Mouse (Mus musculus) cerebellum, adult 8-10 months (tissue): ENCODE measurements at regions not wholly inside any gene's neighbourhood (a gene's known extent, or its start where the extent isn't known, plus 50 kb on each side); places are given as distances from the start of the nearest gene placed in this dataset.

Experiments
- DNase-seq: peaks from one replicate; pipeline ENCODE4 v3.0.0; 2022

GRCm38 (mm10) chr13:111043637-111044036, 211.2 kb upstream of the Actbl2 start:
- no peak for DNase-seq

- no peak for DNase-seq
These were observed 210.3 kb upstream of the Actbl2 start for GRCm38 (mm10) chr13:111044328-111045002.

DNA sequence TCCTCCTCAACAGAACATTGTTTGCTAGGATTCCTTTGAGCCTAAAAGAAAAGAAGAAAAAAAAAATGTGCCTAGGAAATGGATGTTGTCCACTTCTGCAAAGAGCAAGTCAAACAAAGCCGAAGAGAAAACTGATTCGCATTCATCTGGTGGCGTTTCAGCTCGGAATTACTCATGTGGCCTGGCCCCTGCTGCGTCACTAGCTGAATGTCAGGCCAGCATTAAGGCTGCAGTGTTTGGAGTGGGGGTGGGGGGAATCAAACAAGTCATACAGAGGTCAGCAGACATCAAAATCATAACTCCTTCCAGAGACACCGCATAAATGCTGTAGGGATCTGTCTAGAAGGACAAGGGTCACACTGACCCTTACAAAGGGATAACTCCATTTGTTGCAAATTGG, 204.7 kb upstream of the Actbl2 start:
- no peak for DNase-seq

DNA sequence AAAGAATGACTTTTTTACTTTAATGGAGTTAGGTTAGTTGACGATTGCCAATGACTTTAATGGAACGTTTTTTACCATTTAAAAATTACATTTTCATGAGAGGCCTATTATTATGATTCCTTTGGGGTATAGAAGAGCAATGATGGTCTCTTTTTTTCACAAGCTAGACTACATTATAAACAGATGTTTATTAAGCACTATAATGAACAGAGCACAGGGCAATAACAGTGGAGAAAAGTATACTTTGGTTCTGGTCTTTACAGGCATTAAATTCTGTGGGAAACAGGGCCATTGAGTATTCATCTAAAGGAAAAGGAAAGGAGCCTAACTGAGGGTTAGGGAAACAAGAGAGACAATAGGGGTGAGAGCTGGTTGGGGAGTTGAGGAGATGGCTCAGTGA, 199.0 kb upstream of the Actbl2 start:
- DNase-seq = no peak

DNA sequence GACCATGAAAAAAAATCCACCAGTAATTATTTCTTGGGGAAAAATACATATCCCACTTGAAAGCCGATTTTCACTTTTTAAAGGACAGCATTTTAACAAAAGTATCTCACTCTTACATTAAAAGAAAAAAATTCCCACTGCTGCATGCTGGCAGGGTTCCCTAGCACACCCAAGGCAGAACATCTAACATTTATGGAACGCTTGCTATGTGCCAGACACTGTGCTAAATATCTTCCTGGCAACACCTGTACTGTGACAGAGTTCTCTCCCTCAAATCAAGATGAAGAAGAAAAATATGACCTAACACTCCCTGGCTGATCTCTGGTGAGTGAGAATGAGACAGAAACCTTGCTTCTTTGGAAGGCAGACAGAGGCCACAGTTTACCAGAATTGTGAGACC, 167.1 kb upstream of the Actbl2 start:
- DNase-seq = no peak

- no peak for DNase-seq
These were observed 158.7 kb upstream of the Actbl2 start for GRCm38 (mm10) chr13:111096071-111096470.

GRCm38 (mm10) chr13:111097336-111097735, 157.5 kb upstream of the Actbl2 start:
- no peak for DNase-seq

GRCm38 (mm10) chr13:111098738-111099137, 156.1 kb upstream of the Actbl2 start:
- DNase-seq = no peak

DNA sequence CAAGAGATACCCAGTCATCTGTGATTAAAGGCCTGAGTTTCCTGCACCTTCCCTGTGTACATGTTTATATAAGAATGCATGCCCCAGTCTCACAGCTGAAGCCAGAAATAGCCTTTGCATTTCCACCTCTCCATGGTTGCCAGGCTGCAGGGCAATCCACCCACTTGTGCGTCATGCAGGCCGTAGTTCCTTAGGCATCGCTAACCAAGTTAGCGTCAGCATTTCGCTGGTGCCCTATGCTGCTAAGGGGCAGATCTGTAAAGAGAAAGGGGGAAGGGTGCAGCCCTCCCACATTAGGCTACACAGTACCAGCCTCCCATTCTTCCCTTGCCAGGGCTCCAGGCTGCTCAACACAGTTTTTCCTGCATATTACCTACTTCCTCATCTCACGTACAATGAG, 155.6 kb upstream of the Actbl2 start:
- DNase-seq = no peak

DNA sequence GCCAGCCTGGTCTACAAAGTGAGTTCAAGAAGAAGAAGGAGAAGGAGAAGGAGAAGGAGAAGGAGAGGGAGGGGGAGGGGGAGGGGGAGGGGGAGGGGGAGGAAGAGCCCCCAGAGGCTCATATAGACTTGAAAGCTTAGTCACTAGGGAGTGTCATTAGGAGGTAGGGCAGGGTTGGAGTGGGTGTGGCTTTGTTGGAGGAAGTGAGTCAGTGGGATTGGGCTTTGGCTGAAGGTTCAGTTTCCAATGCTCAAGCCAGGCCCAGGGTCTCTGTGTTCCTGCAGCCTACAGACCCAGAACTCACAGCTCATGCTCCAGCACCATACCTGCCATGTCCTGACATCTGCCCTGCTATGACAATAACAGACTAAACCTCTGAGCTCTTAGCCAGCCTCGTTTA, 154.4 kb upstream of the Actbl2 start:
- no peak for DNase-seq

DNA sequence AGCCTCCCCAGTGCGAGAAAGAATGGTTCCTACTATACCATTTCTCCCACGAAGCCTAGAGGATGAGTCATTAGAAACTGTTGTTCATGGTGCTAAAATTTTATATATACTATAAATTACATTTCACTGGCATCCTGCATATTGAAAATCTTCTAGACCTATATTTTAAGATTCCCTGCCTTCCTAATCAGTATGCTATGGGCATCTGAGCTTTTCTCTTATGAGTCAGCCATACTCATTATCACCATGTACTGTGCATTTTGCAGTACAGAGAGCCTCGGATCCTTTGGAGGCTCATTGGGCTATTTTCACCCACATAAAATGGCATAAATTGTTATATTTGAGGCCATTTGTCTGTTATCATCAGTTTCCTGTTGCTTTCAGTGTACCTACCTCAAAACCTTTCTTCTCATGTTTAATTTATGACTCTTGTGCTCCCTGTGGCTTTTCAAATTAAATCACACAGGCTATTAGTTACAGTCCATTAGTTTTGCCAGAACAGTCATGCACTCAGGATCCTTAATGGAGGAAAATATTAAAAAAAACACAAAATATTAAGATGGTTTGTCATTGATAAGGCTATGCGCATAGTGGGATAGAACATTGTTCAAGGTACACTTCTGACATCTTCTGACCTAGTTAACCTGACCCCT, 150.1 kb upstream of the Actbl2 start:
- DNase-seq = no peak

GRCm38 (mm10) chr13:111131108-111131507, 123.7 kb upstream of the Actbl2 start:
- no peak for DNase-seq

- DNase-seq = no peak
These were observed 118.4 kb upstream of the Actbl2 start for GRCm38 (mm10) chr13:111136392-111136791.

DNA sequence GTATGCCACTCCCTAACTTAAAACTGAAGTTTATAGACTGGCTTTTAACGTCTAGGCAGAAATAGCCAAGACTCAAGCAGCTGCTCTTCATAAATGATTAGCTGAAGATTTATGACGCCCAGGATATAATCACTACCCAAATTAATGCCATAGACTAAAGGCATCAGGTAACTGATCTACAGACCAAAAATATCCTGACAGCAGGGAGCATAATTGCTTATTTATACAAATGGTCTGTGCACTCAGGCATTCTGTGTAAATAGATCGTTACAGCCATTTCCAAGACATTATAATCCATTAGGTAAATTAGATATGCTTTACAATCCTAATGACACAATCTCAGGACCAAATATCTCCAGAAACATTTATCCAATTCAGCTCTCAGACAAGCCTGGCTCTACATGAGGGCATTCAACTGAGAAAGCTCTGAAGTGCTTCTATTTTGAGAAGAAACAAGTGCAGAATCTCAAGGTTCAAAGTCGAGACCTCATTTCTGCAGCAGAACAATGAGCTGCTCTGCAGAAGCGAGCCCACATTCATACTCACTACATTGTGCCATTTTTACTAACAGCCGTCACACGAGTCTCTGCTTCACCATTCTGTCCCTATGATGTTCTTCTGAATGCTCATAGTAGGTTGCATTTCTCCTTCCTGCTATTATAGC, 111.9 kb upstream of the Actbl2 start:
- DNase-seq = no peak

- no peak for DNase-seq
These were observed 110.1 kb upstream of the Actbl2 start for GRCm38 (mm10) chr13:111144721-111145120.

GRCm38 (mm10) chr13:111157921-111158638, 96.7 kb upstream of the Actbl2 start:
- DNase-seq = no peak

GRCm38 (mm10) chr13:111159498-111159897, 95.3 kb upstream of the Actbl2 start:
- no peak for DNase-seq

GRCm38 (mm10) chr13:111165538-111165937, 89.3 kb upstream of the Actbl2 start:
- no peak for DNase-seq

DNA sequence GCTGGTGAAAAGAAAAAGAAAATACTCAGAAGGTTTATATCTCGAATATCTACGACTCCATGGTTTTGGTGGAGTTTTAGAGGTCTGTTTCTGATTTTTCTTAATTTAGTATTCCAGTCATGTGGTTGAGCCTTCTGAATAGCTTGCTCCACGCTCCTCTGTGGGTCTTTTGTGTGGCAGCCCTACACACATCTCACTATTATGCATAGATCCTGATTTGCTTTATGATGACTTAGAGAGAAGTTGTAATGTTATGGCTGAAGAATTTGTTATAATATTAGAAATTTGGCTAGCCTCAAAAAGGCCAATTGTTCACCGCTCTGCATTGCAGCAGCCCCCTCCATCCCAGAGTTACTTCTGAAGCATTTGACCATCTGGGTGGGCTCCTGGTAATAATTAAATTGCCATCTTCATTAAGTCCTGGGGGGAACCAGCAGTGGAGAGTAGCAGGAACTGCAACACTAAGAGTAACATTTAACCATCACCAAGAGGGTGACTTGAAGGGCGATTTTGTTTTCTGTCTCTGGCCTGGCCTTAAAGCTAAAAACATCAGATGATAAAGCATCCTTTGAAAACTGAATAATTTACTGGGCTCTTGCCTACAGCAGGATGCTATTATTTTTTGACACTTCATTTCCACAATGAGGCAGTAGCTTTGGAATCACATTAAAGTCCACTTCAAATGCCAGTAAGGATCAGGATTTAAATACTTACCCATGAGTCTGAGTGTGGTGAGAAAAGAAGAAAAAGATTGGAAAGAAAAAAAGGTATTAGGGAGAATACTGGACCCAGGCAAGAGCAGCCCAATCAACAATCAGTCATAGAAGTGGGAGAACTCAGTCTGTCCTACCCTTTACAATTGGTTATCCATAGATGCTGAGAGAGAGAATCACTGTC, 84.3 kb upstream of the Actbl2 start:
- DNase-seq = no peak

- no peak for DNase-seq
These were observed 75.6 kb upstream of the Actbl2 start for GRCm38 (mm10) chr13:111179186-111179585.

- no peak for DNase-seq
These were observed 71.5 kb upstream of the Actbl2 start for GRCm38 (mm10) chr13:111183293-111183692.

DNA sequence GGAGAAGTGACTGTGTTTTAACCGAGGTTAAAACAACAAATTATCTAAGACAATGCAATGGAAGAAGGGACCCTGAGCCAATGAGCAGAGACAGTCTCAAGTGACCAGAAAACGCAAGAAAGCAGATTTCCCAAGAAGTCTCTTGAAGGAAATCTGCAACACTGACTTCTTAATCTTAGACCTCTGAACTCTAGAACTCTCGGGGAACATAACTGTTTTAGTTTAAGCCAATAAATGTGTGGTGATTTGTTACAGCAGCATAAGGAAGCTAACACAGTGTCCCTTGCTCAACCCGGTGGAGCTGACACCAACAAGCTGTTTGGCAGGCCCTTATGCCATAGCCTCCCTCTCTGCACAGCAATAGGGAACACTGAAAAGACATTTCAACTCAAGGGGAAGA, 69.0 kb upstream of the Actbl2 start:
- DNase-seq = no peak

GRCm38 (mm10) chr13:111186833-111187232, 68.0 kb upstream of the Actbl2 start:
- DNase-seq = no peak
